Mouse (Mus musculus) lung, embryonic 14.5 days (tissue): ENCODE data around the gene 2010109A12Rik. TPM values are rescaled to one million over a fixed set of nuclear protein-coding genes. Genes with fewer than 3 reads are reported as not detected.

Experiments
- ATAC-seq: fragments of 200-750 bp; cut with Nextera tagmentation; 2 replicates; pipeline ENCODE4 v1.8.0; 2017; ENCODE audit warnings: mild to moderate bottlenecking, moderate TSS enrichment, moderate library complexity; ENCODE audit not compliant: insufficient read depth
- DNase-seq: peaks from one replicate; pipeline ENCODE4 v3.0.0-alpha.2; 2015
- H3K27ac ChIP-seq: fragments of 300-500 bp; sonication (generic); 2 replicates; pipeline ENCODE4 v1.5.1; 2014; ENCODE audit warnings: low read depth, mild to moderate bottlenecking, moderate library complexity
- H3K27me3 ChIP-seq: fragments of 300-500 bp; sonication (generic); 2 replicates; pipeline ENCODE4 v1.6.1; 2014; ENCODE audit warnings: low read length, control low read depth; ENCODE audit not compliant: insufficient read depth
- H3K36me3 ChIP-seq: fragments of 300-500 bp; sonication (generic); 2 replicates; pipeline ENCODE4 v1.6.1; 2014; ENCODE audit warnings: control low read depth; ENCODE audit not compliant: insufficient read depth
- H3K4me1 ChIP-seq: fragments of 300-500 bp; sonication (generic); 2 replicates; pipeline ENCODE4 v1.6.1; 2014; ENCODE audit warnings: antibody characterized with exemption, control low read depth; ENCODE audit not compliant: insufficient read depth
- H3K4me2 ChIP-seq: fragments of 300-500 bp; sonication (generic); 2 replicates; pipeline ENCODE4 v1.6.1; 2014; ENCODE audit warnings: mild to moderate bottlenecking
- H3K4me3 ChIP-seq: fragments of 300-500 bp; sonication (generic); 2 replicates; pipeline ENCODE4 v1.5.1; 2014; ENCODE audit warnings: low read depth, low read length
- H3K9ac ChIP-seq: fragments of 300-500 bp; sonication (generic); 2 replicates; pipeline ENCODE4 v1.6.1; 2014
- H3K9me3 ChIP-seq: fragments of 300-500 bp; sonication (generic); 2 replicates; pipeline ENCODE4 v1.6.1; 2016; ENCODE audit warnings: low read depth, low read length, control low read depth
- CTCF ChIP-seq: IDR thresholded peaks from 2 replicates; pipeline ENCODE4 v1.5.1; 2016; ENCODE audit warnings: antibody characterized with exemption, low read depth
- WGBS: fragments of 180-500 bp; shearing (Covaris S2); extraction: QIAGEN DNeasy Blood & Tissue Kit; methylation state at CpG from one replicate; pipeline ENCODE4 v1.1.7; 2014; 5-methylcytosine and 5-hydroxymethylcytosine counted together
- polyA plus RNA-seq: library from polyadenylated mRNA; unstranded; fragments of >200 nt; fragmentation: Nextera tagmentation; extraction: Ambion mirVana; gene quantifications from 2 replicates; pipeline ENCODE4 v1.2.1, GENCODE M21; 2014

Gene 2010109A12Rik
- polyA plus RNA-seq, result 1.2 and 2.0 TPM in 2 replicates

DNA sequence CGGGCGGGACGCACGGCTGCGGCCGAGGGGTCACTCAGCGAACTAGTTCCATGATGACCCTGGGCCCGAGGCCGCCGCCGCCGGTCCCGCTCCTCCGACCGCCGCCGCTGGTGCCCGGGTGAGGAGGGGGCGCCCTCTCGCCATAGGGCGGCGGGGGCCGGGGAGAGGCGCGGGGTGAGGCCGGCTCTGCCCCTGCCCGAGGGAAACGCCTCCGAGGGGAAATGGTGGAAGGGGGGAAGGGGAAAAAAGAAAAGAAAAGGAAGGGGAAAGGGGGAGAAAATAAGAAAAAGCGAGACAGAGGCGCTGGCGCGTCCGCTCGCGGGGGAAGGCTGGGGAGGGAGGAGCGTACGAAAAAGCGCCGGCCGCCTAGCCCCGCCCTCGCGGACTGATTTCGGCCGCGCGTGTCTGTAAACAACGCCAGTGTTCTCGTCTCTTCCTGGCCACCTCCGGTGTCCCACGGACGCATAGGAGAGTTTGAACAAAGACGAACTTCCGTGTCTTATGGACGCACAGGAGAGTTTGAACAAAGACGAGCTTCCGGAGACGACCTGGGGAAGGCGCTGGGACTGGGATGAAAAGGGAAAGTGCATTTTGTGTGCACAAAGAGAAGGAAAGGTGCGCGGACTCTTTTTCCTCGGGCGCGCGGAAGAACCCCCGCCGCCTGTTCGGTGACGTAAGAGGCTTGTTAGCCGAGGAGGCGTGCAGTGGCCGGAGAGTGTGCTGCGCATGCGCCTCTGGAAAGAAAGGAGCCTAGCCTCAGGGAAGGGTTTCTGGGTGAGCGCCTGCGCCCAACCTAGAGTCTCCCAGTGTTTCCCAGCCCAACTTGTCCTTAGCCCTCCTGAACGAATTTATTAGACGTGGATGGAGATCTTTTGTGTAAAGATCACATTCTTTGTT, at the start of gene 2010109A12Rik, which contains the start of gene Ccni:
2010109A12Rik (plus strand) TSS at position 410 of the 897 bp plus-strand sequence.
Ccni (minus strand) TSS at position 387 of the 897 bp plus-strand sequence.
- under 1% methylated on average over 79 of the region's 79 CpGs for WGBS
- TF ChIP-seq CTCF, result no peak

GRCm38 (mm10) chr5:93163541-93163940, 42.8 kb upstream of the 2010109A12Rik start:
- H3K4me2 ChIP-seq, result no peak overlapping the region
- no peak overlapping the region for H3K4me3 ChIP-seq
- H3K27me3 ChIP-seq, result no peaks in the 10 kb centered on the region
- peak; percentile 75 for TF ChIP-seq CTCF
- H3K9ac ChIP-seq, result no peak overlapping the region
- no peaks in the 10 kb centered on the region for H3K9me3 ChIP-seq
- DNase-seq (peak; percentile 85), ATAC-seq (no peak)
- H3K4me1 ChIP-seq, result no peaks in the 10 kb centered on the region
- H3K36me3 ChIP-seq, result peaks cover 85% of the 10 kb centered on the region
- WGBS, result 85% methylated on average over 3 of the region's 3 CpGs
- no peak overlapping the region for H3K27ac ChIP-seq

More for the DNA sequence above, at the start of gene 2010109A12Rik, which contains the start of gene Ccni:
- Histone ChIP-seq H3K4me2 (peak within 1 kb of the TSS; percentile 67), H3K4me1 (0 out of 2 replicates have a peak, but pooled peaks cover 5% of the 10 kb centered on the region), H3K9ac (peak within 1 kb of the TSS; percentile 95), H3K27me3 (no peaks in the 10 kb centered on the region), H3K9me3 (no peaks in the 10 kb centered on the region), H3K4me3 (peak within 1 kb of the TSS; percentile 87), H3K27ac (peak within 1 kb of the TSS; percentile 96), H3K36me3 (peaks cover 9% of the 10 kb centered on the region)
- DNase-seq, result peak; percentile 98
- peak; percentile 98 for ATAC-seq

- no peak overlapping the region for H3K9ac ChIP-seq
- H3K27me3 ChIP-seq, result no peaks in the 10 kb centered on the region
- DNase-seq (no peak), ATAC-seq (no peak)
- peaks cover 84% of the 10 kb centered on the region for H3K36me3 ChIP-seq
- H3K27ac ChIP-seq, result no peak overlapping the region
- H3K4me2 ChIP-seq, result no peak overlapping the region
- no peak overlapping the region for H3K4me3 ChIP-seq
- WGBS, result 94% methylated on average over 11 of the region's 11 CpGs
- TF ChIP-seq CTCF, result no peak
- H3K9me3 ChIP-seq, result no peaks in the 10 kb centered on the region
- no peaks in the 10 kb centered on the region for H3K4me1 ChIP-seq
Measured at GRCm38 (mm10) chr5:93167919-93168516, 38.3 kb upstream of the 2010109A12Rik start.

GRCm38 (mm10) chr5:93168654-93169053, 37.7 kb upstream of the 2010109A12Rik start:
- DNase-seq (no peak), ATAC-seq (no peak)
- no peaks in the 10 kb centered on the region for H3K9me3 ChIP-seq
- no peak for TF ChIP-seq CTCF
- H3K9ac ChIP-seq, result no peak overlapping the region
- no peak overlapping the region for H3K27ac ChIP-seq
- no peaks in the 10 kb centered on the region for H3K4me1 ChIP-seq
- no peak overlapping the region for H3K4me3 ChIP-seq
- H3K4me2 ChIP-seq, result no peak overlapping the region
- H3K27me3 ChIP-seq, result no peaks in the 10 kb centered on the region
- 90% methylated on average over 6 of the region's 6 CpGs for WGBS
- H3K36me3 ChIP-seq, result peaks cover 85% of the 10 kb centered on the region

- no peaks in the 10 kb centered on the region for H3K4me1 ChIP-seq
- H3K27me3 ChIP-seq, result no peaks in the 10 kb centered on the region
- DNase-seq (no peak), ATAC-seq (no peak)
- H3K4me3 ChIP-seq, result no peak overlapping the region
- no peak overlapping the region for H3K4me2 ChIP-seq
- H3K36me3 ChIP-seq, result peaks cover 76% of the 10 kb centered on the region
- no peaks in the 10 kb centered on the region for H3K9me3 ChIP-seq
- H3K9ac ChIP-seq, result no peak overlapping the region
- TF ChIP-seq CTCF, result no peak
- WGBS, result 93% methylated on average over 15 of the region's 15 CpGs
- no peak overlapping the region for H3K27ac ChIP-seq
Measured at GRCm38 (mm10) chr5:93171420-93171819, 34.9 kb upstream of the 2010109A12Rik start.

DNA sequence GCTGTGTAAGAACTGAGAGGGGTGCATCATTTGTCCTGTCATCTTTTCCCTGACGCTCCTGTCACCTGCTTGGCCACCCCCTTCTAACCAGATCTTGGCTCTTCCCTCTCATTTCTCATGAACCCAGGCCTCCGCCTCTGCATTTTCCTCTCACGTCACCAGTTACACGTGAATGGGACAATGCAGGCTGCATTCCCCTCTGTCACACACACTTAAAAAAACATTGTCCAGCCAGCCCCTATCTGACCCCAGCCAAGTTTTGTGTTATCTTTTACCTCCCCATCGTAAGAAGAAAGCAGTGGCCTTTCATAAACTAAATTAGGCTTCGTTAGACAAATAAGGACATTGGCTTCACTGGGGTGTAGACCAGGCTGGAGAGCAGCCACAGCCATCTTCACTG, 33.8 kb upstream of the 2010109A12Rik start:
- H3K4me1 ChIP-seq, result no peaks in the 10 kb centered on the region
- WGBS, result 80% methylated on average over 6 of the region's 6 CpGs
- no peak for TF ChIP-seq CTCF
- no peak overlapping the region for H3K9ac ChIP-seq
- H3K36me3 ChIP-seq, result peaks cover 73% of the 10 kb centered on the region
- H3K9me3 ChIP-seq, result no peaks in the 10 kb centered on the region
- H3K4me3 ChIP-seq, result no peak overlapping the region
- ATAC-seq (no peak), DNase-seq (no peak)
- no peak overlapping the region for H3K4me2 ChIP-seq
- H3K27ac ChIP-seq, result no peak overlapping the region
- H3K27me3 ChIP-seq, result no peaks in the 10 kb centered on the region

- Histone ChIP-seq H3K27me3 (no peaks in the 10 kb centered on the region), H3K4me3 (no peak overlapping the region), H3K4me1 (no peaks in the 10 kb centered on the region), H3K27ac (no peak overlapping the region), H3K9ac (no peak overlapping the region), H3K36me3 (peaks cover 68% of the 10 kb centered on the region), H3K4me2 (no peak overlapping the region), H3K9me3 (no peaks in the 10 kb centered on the region)
- WGBS, result 82% methylated on average over 6 of the region's 6 CpGs
- DNase-seq (no peak), ATAC-seq (no peak)
- no peak for TF ChIP-seq CTCF
Measured at GRCm38 (mm10) chr5:93174675-93175074, 31.6 kb upstream of the 2010109A12Rik start.
